Mouse (Mus musculus) cortical plate, adult 2 months (tissue): Measurements from ENCODE around the gene Clec5a. TPM values are rescaled to one million over a fixed set of nuclear protein-coding genes. Genes with fewer than 3 reads are reported as not detected.

ENCODE experiments used
- H3K27ac ChIP-seq: fragments of 200-500 bp; 2 replicates; pipeline ENCODE4 v1.5.1; 2012; ENCODE audit warnings: low read length, control low read depth, inconsistent platforms; ENCODE audit not compliant: insufficient read depth
- H3K4me1 ChIP-seq: fragments of 200-500 bp; 2 replicates; pipeline ENCODE4 v1.6.1; 2011; ENCODE audit warnings: low read length; ENCODE audit not compliant: control insufficient read depth, insufficient read depth
- H3K4me3 ChIP-seq: fragments of 200-500 bp; 2 replicates; pipeline ENCODE4 v1.5.1; 2011; ENCODE audit warnings: mild to moderate bottlenecking, low read length, control low read depth; ENCODE audit not compliant: insufficient read depth
- CTCF ChIP-seq: fragments of 200-500 bp; IDR thresholded peaks from 2 replicates; pipeline ENCODE4 v1.5.1; 2011; ENCODE audit warnings: mild to moderate bottlenecking, control low read depth, low read length; ENCODE audit not compliant: insufficient read depth; ENCODE audit errors: extremely low read depth
- POLR2A ChIP-seq: fragments of 200-500 bp; IDR thresholded peaks from 2 replicates; pipeline ENCODE4 v1.6.1; 2011; ENCODE audit warnings: mild to moderate bottlenecking, low read length, control low read depth; ENCODE audit not compliant: insufficient read depth; ENCODE audit errors: extremely low read depth
- polyA plus RNA-seq: library from polyadenylated mRNA; depleted of rRNA; stranded (reverse); fragments of >200 nt; gene quantifications from 2 replicates; pipeline ENCODE4 v1.2.3, GENCODE M21; 2012; rRNA removed

Clec5a gene
- polyA plus RNA-seq, 1 experiment = 3.0 TPM

DNA sequence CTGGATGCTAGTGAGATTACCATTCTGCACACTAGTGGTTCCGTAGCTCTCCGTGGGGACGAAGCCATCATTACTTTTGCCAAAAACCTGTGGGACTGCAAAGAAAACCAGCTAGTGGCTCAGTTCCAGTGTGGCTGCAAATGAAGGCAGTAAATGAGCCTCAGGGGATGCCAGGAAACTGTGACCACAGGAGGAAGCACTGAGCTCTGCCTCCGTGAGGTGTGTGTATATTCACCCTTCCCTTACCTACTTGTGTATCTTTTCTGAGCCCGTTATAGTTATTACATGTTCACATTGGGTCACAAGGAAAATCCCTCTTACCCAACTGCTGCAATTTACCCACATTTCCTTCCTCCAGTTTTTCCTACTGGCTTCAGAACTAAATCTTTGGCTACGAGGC lies 1.3 kb downstream of the Clec5a start:
- no peak overlapping the region for H3K27ac ChIP-seq
- no peaks in the 10 kb centered on the region for H3K4me1 ChIP-seq
- no peak overlapping the region for H3K4me3 ChIP-seq
- no peak for TF ChIP-seq CTCF
- no peak for TF ChIP-seq POLR2A

DNA sequence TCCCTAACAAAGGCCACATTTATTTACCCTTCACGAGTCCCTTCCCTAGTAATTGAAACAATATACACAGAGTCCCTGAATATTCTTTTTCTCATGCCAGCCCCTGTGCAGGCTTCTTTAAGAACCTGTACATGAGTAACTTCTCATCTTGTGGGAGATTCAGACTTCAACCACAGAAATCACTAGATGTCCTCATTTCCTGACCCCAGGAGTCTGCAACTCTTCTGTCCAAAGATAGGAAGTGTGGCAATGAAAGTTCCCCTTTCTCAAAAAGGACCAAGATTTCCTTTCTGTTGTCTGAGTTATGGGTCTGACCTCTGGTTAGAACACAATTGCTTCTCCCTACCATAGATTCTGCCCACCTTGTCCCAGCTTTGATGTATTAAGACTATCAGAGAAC lies 9.3 kb downstream of the Clec5a start:
- H3K4me1 ChIP-seq = no peaks in the 10 kb centered on the region
- TF ChIP-seq POLR2A = no peak
- H3K27ac ChIP-seq = no peak overlapping the region

DNA sequence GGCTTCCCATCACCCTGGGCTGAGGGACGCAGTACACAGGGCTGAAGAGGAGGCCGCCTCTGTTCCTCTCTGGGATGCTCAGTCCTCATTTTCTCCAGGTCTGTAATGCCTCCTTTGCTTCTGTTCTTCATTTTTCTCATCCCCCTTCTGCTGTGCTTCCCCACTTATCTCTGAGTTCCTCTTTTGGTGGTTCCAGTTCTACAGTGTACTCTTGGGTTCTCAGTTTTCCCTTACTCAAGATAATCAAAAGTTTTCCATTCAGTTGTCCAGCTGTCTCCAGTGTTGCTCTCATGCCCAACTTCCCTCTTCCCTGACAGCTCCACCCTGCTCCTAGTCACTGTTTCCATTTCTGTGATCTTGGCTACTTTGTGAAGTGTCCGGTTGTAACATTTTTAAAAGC lies 12.0 kb downstream of the Clec5a start:
- TF ChIP-seq POLR2A (no peak), CTCF (no peak)
- H3K4me3 ChIP-seq = no peak overlapping the region
- no peak overlapping the region for H3K27ac ChIP-seq
- no peaks in the 10 kb centered on the region for H3K4me1 ChIP-seq

More for the DNA sequence above, 9.3 kb downstream of the Clec5a start:
- no peak overlapping the region for H3K4me3 ChIP-seq

DNA sequence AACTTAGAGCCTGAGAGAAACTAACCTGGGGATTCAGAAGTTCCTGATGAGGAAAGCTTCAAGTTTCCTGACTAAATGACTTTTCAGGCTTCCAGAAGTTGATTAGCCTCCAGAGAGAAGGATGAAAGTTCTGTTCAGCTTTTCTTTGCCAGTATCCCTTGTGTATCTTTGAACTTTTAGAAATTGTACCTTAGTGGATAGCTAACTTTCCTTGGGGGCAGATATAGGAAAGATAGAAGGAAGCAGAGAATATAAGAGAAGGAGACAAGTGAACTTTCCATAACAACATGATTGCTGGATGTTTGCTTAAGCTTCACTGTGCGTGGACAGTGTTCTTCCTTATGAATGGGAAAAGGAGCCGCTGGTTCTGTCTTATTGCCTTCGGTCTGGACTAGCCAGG lies 16.4 kb downstream of the Clec5a start, which contains the start of gene Olfr460:
Olfr460 (plus strand) TSS at position 301 of the 400 bp plus-strand sequence.
- TF ChIP-seq POLR2A (no peak), CTCF (no peak)
- H3K4me1 ChIP-seq = no peaks in the 10 kb centered on the region
- no peak within 1 kb of the TSS for H3K27ac ChIP-seq
- H3K4me3 ChIP-seq = no peak within 1 kb of the TSS

DNA sequence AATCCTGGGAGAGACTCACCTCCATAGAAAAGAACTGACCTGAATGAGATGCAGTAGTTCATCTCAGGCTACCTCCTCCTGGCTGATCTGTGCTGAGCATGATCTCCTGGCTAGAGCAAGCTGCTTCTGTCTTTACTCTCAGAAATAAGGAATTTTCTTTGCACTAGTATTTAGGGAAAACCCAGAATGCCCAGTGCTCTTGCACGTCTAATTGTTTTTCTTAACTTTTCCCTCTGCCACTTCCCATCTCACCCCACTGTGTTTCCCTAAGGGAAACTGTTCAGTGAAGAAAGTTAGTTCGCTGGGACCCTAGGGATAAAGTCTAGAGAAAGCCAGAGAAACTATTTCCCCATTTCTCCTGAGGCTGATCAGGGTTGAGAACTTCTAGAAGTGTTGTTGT lies 30.7 kb downstream of the Clec5a start, which contains the start of gene Olfr461:
Olfr461 (minus strand) TSS at position 101 of the 400 bp plus-strand sequence.
- H3K27ac ChIP-seq = no peak within 1 kb of the TSS
- no peaks in the 10 kb centered on the region for H3K4me1 ChIP-seq
- H3K4me3 ChIP-seq = no peak within 1 kb of the TSS
- no peak for TF ChIP-seq POLR2A
- TF ChIP-seq CTCF = no peak

DNA sequence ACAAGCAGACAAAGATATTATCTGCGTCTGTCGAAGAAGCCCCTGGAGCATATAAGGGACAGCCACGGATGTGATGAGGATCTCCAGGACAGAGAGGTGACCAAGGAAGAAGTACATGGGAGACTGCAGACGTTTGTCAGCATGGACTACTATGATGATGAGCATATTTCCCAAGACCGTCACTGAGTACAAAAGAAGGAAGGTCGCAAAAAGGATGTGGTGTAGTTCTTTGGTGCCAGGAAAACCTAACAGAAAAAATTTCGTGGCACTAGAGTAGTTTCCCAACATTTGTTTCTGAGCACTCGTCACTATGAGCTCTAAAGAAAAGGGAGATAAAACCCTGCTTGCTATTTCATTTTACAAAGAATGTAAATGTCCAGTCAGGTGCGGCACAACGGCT lies 40.9 kb downstream of the Clec5a start:
- TF ChIP-seq CTCF = no peak
- no peak for TF ChIP-seq POLR2A
- H3K4me1 ChIP-seq = no peaks in the 10 kb centered on the region

More for the DNA sequence above, 40.9 kb downstream of the Clec5a start:
- no peak overlapping the region for H3K4me3 ChIP-seq
- no peak overlapping the region for H3K27ac ChIP-seq

Other genes with a start within 250 kb of the Clec5a start
- gene E330009J07Rik, start 149.7 kb downstream of the Clec5a start, polyA plus RNA-seq = 34.9 and 36.6 TPM in 2 replicates
- gene Wee2, start 146.7 kb downstream of the Clec5a start, polyA plus RNA-seq = 0.11 and 0.17 TPM in 2 replicates
- 40.4 and 41.9 TPM in 2 replicates for gene Ssbp1, start 114.5 kb downstream of the Clec5a start, polyA plus RNA-seq
- 0.19 TPM in 1 of 2 replicates, not detected in the other for gene Tas2r137, start 94.6 kb downstream of the Clec5a start, polyA plus RNA-seq
- gene Tas2r108, start 92.3 kb downstream of the Clec5a start, polyA plus RNA-seq = 0.36 TPM in 1 of 2 replicates, not detected in the other
- not detected in 2 replicates for gene Prss37, start 66.3 kb downstream of the Clec5a start, polyA plus RNA-seq
- gene Olfr461, start 30.8 kb downstream of the Clec5a start, polyA plus RNA-seq = not detected in 2 replicates
- 0.13 and 0.17 TPM in 2 replicates for gene Olfr460, start 16.3 kb downstream of the Clec5a start, polyA plus RNA-seq
- gene Tas2r138, start 27.5 kb upstream of the Clec5a start, polyA plus RNA-seq = not detected in 2 replicates
- 0.06 TPM in 1 of 2 replicates, not detected in the other for gene Mgam, start 43.0 kb upstream of the Clec5a start, polyA plus RNA-seq